Mouse (Mus musculus) ovary, adult 10 weeks (tissue): ENCODE results near the gene Sec22a. TPM values are rescaled to one million over a fixed set of nuclear protein-coding genes. Genes with fewer than 3 reads are reported as not detected.

Source experiments
- polyA plus RNA-seq: library from polyadenylated mRNA; stranded (reverse); fragments of 350-450 nt; fragmentation: Illumina TruSeq; extraction: RNeasy Lipid Tissue Mini Kit (QIAGEN cat#74804); gene quantifications from one replicate; pipeline ENCODE4 v1.2.3, GENCODE M21; 2014

Gene Sec22a
- 104 TPM for polyA plus RNA-seq

DNA sequence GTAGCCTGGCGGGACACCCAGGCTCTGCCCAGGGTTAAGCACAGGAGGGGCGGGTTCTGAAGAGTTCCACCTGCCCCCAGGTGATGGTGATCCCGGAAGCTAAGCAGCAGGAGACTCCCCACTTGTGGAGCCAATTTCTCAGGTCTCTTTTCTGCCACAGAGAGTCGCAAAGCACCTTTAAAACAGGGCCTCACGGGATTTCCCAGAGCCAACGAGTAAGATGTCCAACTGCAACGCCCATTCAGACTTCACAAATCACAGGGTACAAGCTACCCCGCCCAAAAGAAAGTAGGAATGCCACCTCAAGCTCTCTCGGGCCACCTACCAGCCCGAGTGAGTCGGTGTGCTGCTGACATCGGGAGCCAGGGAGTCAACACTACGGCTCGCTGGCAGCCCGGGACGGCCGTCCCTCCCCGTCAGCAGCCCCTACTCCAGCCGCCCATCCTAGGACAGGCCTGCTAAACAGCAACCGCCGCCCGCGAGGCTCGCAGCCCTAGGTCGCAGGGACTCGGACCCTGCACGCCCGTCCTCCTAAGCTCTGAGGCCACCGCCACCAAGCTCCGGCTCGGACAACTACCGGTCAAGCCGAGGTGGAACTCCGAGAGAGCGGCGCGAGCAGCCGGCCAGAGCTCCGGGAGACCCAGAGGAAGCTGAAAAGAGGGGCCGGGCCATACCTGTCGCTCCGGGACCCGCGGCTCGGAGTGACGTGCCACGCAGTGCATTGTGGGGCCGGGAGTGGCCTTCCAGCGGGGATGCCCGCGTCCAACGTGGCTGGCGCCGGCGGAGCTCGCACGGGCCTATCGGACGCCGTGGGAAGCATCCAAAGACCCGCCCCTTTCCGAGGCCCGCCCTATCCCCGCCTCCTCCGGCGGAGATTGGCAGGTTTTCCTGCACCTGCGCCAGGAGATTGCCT is at the start of gene Sec22a:
Gene Sec22a (minus strand): TSS at position 769 of the 913 bp plus-strand sequence.

Other genes starting within 250 kb of the Sec22a start
- gene Adcy5, start 209.0 kb downstream of the Sec22a start, polyA plus RNA-seq = 3.3 TPM
- gene Pdia5, start 127.0 kb upstream of the Sec22a start, polyA plus RNA-seq = 3.7 TPM
- gene Sema5b, start 177.2 kb upstream of the Sec22a start, polyA plus RNA-seq = 0.54 TPM